Mouse (Mus musculus): Measurements from ENCODE around the gene Trib2. TPM values are rescaled to one million over a fixed set of nuclear protein-coding genes. Genes with fewer than 3 reads are reported as not detected.

The Trib2 gene
- polyA plus RNA-seq, 1 experiment from 2014 or later, result 20.8 TPM

DNA sequence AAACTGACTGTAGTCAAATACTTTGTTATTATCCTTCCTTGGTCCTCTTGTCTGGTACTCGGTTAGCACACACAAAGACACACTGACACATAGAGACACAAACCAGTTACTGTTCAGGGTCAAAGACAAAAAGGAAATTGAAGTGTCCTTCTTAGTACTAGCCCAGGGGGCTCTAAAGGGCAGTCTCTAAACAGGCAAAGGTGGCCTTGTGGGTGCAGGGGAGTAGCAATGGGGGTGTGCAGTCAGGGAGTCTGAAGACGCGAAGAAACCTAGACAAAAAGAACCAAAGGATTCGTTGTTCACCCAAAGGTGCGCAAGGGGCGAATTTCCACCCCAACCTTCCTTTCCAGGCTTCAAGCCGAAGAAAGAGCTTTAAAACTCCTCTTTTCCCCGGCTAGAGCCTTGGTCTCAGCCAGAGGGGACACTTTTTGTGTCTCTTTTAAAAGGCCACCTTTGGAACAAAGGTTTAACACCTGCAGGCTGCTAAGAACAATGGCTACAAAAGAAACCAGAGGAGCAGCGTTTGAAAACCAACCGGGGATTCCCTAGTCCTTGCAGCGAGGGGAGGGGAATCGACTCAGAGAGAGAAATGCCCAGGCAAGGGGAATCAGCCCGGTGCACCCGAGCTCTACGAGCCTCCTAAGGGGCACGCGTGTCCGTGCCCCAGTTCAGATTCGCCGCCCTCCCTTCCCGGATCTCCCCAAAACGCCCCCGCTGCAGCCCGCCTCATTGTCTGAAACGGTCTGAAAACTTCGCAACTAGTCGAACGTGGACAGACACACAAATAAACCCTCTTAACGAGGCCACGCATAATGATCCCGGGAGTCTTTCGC lies 2.3 kb downstream of the Trib2 start:
- TF ChIP-seq CTCF (IDR thresholded peaks at IDR 0.05; ENCODE audit: low read depth), result no peak
- ATAC-seq (ENCODE audit: insufficient read depth) (no peak), DNase-seq (peak; percentile 55)
- H3K4me1 ChIP-seq (ENCODE audit: insufficient read depth), result peaks cover 4% of the 10 kb centered on the region; the same call in 1 of the 2 replicates
- 0 out of 2 replicates have a peak, but pooled peaks cover 3% of the 10 kb centered on the region for H3K36me3 ChIP-seq (ENCODE audit: insufficient read depth)
- H3K27me3 ChIP-seq (ENCODE audit: insufficient read depth, low read length), result no peaks in the 10 kb centered on the region
- under 1% methylated on average over 32 of the region's 32 CpGs for WGBS
- H3K9ac ChIP-seq, result peak overlapping the region; percentile 82
- no peaks in the 10 kb centered on the region for H3K9me3 ChIP-seq (ENCODE audit: low read depth, low read length)
- peak overlapping the region; percentile 65 for H3K4me3 ChIP-seq (ENCODE audit: low read depth, low read length)
- H3K27ac ChIP-seq (ENCODE audit: low read depth), result peak overlapping the region; percentile 93; the same call in 1 of the 2 replicates
- peak overlapping the region; percentile 68 for H3K4me2 ChIP-seq

DNA sequence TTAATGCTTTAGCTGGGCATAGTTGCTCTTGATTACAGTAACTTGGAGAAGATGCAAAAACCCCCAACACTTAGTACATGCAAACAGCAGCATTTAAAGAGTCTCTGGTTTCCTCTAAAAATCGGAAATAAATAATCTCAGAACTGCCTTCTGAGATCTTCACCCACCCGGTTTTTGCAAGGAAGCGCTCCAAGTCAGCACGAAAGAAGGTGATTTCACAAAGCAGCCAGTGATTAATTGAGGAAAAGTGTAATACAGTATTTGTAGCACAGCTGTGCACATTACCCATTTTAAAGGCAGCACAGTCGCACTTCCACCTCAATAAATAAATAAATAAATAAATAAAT lies 2.9 kb downstream of the Trib2 start:
- H3K27me3 ChIP-seq (ENCODE audit: insufficient read depth, low read length), result no peaks in the 10 kb centered on the region
- no peak for ATAC-seq (ENCODE audit: insufficient read depth)
- peak overlapping the region; percentile 16; the same call in 1 of the 2 replicates for H3K27ac ChIP-seq (ENCODE audit: low read depth)
- TF ChIP-seq CTCF (IDR thresholded peaks at IDR 0.05; ENCODE audit: low read depth), result no peak
- H3K36me3 ChIP-seq (ENCODE audit: insufficient read depth), result 0 out of 2 replicates have a peak, but pooled peaks cover 6% of the 10 kb centered on the region
- H3K9ac ChIP-seq, result peak overlapping the region; percentile 82
- peaks cover 4% of the 10 kb centered on the region; the same call in 1 of the 2 replicates for H3K4me1 ChIP-seq (ENCODE audit: insufficient read depth)
- H3K4me2 ChIP-seq, result peak overlapping the region; percentile 68
- peak overlapping the region; percentile 65 for H3K4me3 ChIP-seq (ENCODE audit: low read depth, low read length)
- DNase-seq, result no peak
- WGBS, result 10% methylated on average over 5 of the region's 5 CpGs
- H3K9me3 ChIP-seq (ENCODE audit: low read depth, low read length), result no peaks in the 10 kb centered on the region

DNA sequence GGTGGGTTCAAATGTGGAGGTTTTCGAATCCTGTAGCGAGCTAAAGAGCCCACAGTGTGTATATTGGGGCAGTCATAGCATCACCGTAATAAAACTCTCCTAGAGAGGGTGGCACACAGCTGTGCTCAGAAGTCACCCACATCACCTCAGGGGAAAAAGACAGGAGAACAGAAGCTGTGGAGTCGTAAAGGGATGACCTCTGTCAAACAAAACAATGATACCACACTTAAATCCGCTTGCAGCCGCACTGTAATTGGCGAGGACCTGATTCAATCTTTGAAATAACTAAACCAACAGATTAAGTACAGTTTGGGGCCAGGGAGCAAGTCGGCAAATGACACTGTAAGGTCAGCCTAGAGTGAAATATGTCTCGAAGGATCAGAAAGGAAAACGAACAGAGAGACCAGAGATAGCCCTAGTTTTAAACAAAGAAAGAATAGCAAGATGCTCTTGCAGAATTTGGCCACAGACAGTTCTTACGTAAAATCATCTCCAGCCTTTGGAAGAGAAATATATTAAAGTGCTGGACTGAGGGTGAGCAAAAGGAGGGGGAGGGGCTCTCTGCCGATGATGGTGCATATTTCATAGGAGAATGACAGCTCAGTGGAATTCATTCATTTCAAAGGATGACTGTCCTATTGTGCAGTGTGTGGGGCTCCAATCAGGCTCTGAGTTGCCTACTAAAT lies 3.4 kb downstream of the Trib2 start:
- peak overlapping the region; percentile 82 for H3K9ac ChIP-seq
- DNase-seq (peak; percentile 31), ATAC-seq (ENCODE audit: insufficient read depth) (no peak)
- no peak for TF ChIP-seq CTCF (IDR thresholded peaks at IDR 0.05; ENCODE audit: low read depth)
- peak overlapping the region; percentile 65 for H3K4me3 ChIP-seq (ENCODE audit: low read depth, low read length)
- H3K4me1 ChIP-seq (ENCODE audit: insufficient read depth), result peaks cover 4% of the 10 kb centered on the region; the same call in 1 of the 2 replicates
- H3K4me2 ChIP-seq, result peak overlapping the region; percentile 68
- peak overlapping the region; percentile 49 for H3K27ac ChIP-seq (ENCODE audit: low read depth)
- no peaks in the 10 kb centered on the region for H3K9me3 ChIP-seq (ENCODE audit: low read depth, low read length)
- WGBS, result 25% methylated on average over 12 of the region's 12 CpGs
- H3K27me3 ChIP-seq (ENCODE audit: insufficient read depth, low read length), result no peaks in the 10 kb centered on the region
- H3K36me3 ChIP-seq (ENCODE audit: insufficient read depth), result 0 out of 2 replicates have a peak, but pooled peaks cover 6% of the 10 kb centered on the region

DNA sequence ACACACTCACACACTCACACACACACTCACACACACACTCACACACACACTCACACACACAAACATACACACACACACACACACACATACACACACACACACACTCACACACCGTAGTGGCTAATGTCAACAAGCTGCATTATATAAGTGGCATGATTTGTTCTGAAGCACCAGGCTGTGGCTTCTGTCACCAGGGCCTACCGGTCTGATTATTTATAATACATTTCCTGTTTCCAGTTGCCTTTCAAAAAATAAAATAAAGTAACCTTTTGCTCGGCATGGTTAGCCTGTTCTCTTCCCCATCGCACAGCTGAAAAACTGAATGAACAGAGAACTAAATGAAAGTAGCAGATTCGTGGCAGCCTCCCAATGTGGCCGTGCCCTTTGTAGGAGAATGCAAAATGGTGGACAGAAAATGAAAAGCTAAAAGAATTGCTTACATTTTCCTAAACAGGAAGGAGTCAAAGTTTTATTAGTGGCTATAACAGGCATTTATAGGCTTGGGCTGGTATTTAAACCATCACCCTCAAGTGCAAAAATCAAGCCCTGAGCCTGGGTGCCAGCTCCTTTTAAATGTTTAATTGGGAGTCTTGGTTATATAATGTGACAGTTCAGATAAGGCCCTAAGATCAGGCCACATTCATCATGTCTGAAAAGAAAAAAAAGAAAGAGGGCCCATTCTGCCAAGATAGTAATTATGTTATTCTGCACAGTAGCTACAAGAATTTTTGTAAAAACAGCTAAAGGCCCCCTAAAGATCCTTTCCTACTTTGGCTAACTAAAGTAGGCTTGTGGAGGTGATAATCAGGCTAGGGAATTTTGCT lies 4.4 kb downstream of the Trib2 start:
- no peak for TF ChIP-seq CTCF (IDR thresholded peaks at IDR 0.05; ENCODE audit: low read depth)
- H3K4me1 ChIP-seq (ENCODE audit: insufficient read depth), result peaks cover 2% of the 10 kb centered on the region; the same call in 1 of the 2 replicates

GRCm38 (mm10) chr12:15811682-15812081 lies 5.0 kb downstream of the Trib2 start:
- TF ChIP-seq CTCF (IDR thresholded peaks at IDR 0.05; ENCODE audit: low read depth), result no peak
- 0 out of 2 replicates have a peak, but pooled peaks cover 8% of the 10 kb centered on the region for H3K36me3 ChIP-seq (ENCODE audit: insufficient read depth)
- ATAC-seq (ENCODE audit: insufficient read depth) (no peak), DNase-seq (peak; percentile 25)
- peak overlapping the region; percentile 68; the same call in 1 of the 2 replicates for H3K4me2 ChIP-seq
- H3K9ac ChIP-seq, result no peak overlapping the region
- no peaks in the 10 kb centered on the region for H3K27me3 ChIP-seq (ENCODE audit: insufficient read depth, low read length)
- WGBS, result 30% methylated on average over 4 of the region's 4 CpGs
- no peak overlapping the region for H3K4me3 ChIP-seq (ENCODE audit: low read depth, low read length)
- H3K4me1 ChIP-seq (ENCODE audit: insufficient read depth), result no peaks in the 10 kb centered on the region
- H3K9me3 ChIP-seq (ENCODE audit: low read depth, low read length), result no peaks in the 10 kb centered on the region
- no peak overlapping the region for H3K27ac ChIP-seq (ENCODE audit: low read depth)

More for the DNA sequence above, 4.4 kb downstream of the Trib2 start:
- H3K9ac ChIP-seq, result no peak overlapping the region
- no peaks in the 10 kb centered on the region for H3K9me3 ChIP-seq (ENCODE audit: low read depth, low read length)
- ATAC-seq (ENCODE audit: insufficient read depth) (no peak), DNase-seq (peak; percentile 59)
- peak overlapping the region; percentile 24; the same call in 1 of the 2 replicates for H3K27ac ChIP-seq (ENCODE audit: low read depth)
- H3K4me2 ChIP-seq, result peak overlapping the region; percentile 68
- 0 out of 2 replicates have a peak, but pooled peaks cover 8% of the 10 kb centered on the region for H3K36me3 ChIP-seq (ENCODE audit: insufficient read depth)
- no peaks in the 10 kb centered on the region for H3K27me3 ChIP-seq (ENCODE audit: insufficient read depth, low read length)
- WGBS, result 24% methylated on average over 6 of the region's 6 CpGs
- peak overlapping the region; percentile 65; the same call in 1 of the 2 replicates for H3K4me3 ChIP-seq (ENCODE audit: low read depth, low read length)

DNA sequence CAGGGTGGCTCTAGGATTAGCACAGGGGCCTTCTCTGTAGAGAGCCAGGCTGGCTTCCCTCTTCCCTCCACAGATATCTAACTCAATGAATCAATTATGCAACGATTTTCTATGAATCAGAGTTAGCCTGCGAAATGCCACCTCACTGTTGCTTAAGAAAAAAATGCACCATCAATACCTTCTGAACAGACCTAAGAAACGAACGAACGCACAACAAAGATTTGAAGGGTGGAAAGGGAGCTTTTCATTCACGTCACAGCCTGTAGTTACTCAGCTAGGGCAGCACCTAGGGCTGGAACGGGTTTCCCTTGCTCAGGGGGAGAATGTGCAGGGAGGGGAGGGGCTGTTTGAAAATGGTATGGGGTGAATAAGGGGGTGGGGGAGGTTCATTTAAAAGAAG lies 5.8 kb downstream of the Trib2 start:
- no peak for ATAC-seq (ENCODE audit: insufficient read depth)
- Histone ChIP-seq H3K4me2 (no peak overlapping the region; the same call in 1 of the 2 replicates), H3K36me3 (ENCODE audit: insufficient read depth) (peaks cover 11% of the 10 kb centered on the region; the same call in 1 of the 2 replicates), H3K27ac (ENCODE audit: low read depth) (no peak overlapping the region), H3K4me3 (ENCODE audit: low read depth, low read length) (no peak overlapping the region), H3K9me3 (ENCODE audit: low read depth, low read length) (no peaks in the 10 kb centered on the region), H3K4me1 (ENCODE audit: insufficient read depth) (no peaks in the 10 kb centered on the region), H3K27me3 (ENCODE audit: insufficient read depth, low read length) (no peaks in the 10 kb centered on the region), H3K9ac (no peak overlapping the region)
- no peak for DNase-seq
- 59% methylated on average over 7 of the region's 7 CpGs for WGBS
- no peak for TF ChIP-seq CTCF (IDR thresholded peaks at IDR 0.05; ENCODE audit: low read depth)

Measured in lung, embryonic 14.5 days (tissue).